Mouse (Mus musculus) megakaryocyte progenitor cell, adult 5-6 weeks (primary cell): ENCODE measurements around the gene Bicral. TPM values are rescaled to one million over a fixed set of nuclear protein-coding genes. Genes with fewer than 3 reads are reported as not detected.
A peak's percentile ranks its signal among the peaks of the same experiment; 100 is the strongest.

Experiments
- ATAC-seq: replicated peaks from 2 replicates; pipeline ENCODE4 v1.8.0; 2016; ENCODE audit warnings: mild to moderate bottlenecking, moderate TSS enrichment, inconsistent platforms; ENCODE audit not compliant: poor library complexity
- total RNA-seq, 2 experiments: library from RNA; stranded (forward) in 1 of 2; stranded (reverse) in 1 of 2; fragments of 157-497, 149-512 nt in 1 of 2; fragments of 200-1000 nt in 1 of 2; gene quantifications; 2 replicates each; pipeline versions ENCODE4 v1.2.3 to v1.2.4; 2015 to 2017

Bicral gene
- total RNA-seq, 2 experiments from 2014 or later = 20.3 to 26.1 TPM

DNA sequence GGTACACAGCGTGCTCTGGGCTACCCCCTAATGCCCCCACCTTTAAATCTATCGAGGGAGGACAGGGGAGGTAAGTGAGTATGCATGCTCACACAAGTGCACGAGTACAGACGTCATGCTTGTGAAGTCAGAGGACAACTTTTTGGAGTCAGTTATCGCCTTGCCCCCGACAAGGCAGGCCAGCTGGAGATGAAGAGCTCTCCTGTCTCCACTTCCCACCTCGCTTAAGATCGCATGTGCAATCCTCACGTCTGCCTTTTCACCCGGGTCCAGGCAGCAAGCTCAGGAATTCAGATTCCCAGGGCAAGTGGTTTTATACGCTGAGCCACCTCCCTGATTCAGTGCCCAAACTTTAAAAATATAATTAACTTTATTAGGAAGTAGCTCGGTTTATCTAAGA, 13.0 kb downstream of the Bicral start:
- no peak for ATAC-seq

DNA sequence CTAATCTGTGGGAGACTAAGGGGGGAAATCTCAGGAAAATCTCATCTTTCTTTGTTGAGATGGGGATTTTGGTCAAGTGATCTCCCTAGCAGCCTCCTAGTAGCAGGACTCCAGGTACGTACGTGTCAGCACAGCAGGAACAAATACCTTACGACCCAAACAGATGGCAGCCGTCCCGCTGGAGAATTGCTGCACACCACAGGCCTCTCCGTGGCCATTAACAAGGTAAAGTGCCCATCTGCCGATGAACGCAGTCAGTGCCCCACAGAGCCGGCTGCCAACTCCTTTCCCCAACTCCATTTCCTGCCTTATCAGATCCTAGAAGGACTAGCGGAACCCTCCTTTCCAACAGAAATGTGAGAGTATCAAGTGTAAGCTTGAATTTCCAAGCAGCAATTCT, 13.5 kb downstream of the Bicral start:
- ATAC-seq = no peak

DNA sequence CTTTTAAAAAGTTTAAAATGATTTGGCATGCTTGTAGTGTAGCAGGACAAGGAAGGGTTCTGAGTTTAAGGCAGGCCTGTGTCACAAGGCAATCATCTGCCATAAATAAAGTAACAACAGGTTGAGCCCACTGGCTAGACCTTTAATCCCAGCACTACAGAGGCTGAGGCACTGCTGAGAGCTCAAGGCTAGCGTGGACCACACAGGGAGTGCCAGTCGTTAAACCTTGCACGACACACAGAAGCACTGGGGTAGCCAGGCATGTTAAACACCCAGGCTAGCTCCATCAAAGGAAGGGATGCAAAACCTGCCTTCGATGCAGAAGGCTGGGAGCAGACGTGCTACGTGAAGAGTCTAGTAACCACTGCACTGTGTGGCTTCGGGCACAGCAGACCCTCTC, 14.6 kb downstream of the Bicral start:
- ATAC-seq = no peak

DNA sequence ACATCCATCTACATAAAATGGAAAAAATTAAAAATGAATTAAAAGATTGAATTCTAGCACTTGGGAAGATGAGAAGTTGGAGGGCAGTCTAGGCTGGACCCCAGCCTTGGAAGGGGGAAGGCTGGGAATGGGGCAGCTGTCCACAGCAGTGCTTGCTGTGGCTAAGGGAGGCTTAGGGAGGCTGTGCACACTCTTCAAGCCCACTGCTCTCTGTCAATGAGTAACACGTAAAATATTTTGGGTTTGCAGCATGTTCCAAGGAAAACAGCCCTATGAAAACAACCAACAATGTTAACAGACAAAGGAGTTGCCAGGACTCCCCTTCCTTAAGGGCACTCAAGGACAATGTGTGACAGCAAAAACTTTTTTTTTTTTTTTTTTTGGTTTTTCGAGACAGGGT, 15.3 kb downstream of the Bicral start:
- ATAC-seq = no peak

DNA sequence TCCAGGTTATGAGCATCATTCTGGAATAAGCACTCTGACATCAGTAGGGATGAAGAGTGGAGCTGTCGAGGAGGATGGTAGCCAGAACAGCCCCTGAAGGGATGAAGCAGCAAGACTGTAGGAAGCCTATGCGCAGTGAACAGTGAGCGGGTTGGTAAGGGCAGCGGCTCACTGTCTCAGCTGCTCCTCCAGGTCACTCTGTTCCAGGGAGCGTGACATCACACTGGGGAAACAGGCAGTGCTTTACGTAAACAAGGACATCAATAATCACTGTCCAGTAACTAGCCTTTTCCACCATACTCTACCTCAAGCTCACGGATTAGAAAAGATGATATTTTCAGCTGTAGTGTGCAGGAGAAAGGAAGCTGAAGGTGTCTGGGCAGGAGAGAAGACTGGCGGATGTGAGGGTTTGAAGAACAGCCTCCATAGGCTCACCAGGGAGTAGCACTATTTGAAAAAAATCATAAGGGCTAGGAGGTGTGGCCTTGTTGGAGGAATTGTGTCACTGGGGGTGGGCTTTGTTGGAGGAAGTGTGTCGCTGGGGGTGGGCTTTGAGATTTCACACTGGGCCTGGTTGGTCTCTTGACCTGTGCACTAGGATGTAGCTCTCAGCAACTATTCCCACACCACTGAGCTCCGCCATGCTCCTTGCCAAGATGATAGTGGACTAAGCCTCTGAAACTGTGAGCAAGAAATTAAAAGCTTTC, 17.8 kb downstream of the Bicral start:
- no peak for ATAC-seq

DNA sequence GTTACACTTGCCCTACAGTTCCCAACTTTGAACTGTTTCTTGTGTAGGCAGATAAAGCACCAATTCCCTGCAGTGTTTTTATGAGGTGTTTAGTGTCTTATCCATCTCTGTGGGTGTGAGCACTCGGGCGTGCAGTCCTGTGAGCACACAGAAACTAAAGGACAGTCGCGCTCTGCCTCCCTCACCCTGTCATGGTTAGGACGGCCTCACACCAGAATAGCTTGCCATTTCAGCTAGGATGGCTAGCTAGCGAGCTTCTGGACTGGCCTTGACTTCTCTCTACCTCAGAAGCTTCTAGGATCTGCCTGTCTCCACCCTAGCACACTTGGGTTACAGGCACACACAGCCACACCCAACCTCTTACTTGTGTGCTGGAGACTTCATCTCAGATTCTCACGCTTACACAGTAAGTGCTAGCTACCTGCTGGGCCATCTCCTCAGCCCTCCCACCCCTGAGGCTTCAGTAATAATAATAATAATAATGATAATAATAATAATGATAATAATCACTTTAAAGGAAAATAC, 19.8 kb downstream of the Bicral start:
- ATAC-seq = peak; percentile 23; the same call in 1 of the 2 replicates

DNA sequence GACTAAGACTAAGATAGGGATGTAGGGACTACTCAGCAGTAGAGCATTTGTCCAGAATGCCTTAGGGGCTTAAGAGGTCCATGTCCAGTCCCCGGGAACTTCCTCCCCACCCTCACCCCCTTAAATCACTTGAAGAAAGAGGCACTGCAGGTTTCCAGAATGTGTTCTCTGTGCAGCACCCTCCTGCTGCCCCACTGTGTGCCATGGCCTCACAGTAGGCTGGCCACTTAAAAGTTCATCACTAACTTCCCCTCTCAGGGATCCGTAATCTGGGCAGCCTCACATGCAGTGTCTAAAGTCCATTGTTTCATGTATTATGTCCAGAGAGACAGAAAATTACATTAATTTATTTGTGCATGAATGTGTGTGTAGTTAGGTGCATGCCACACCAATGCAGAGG, 20.4 kb downstream of the Bicral start:
- ATAC-seq = no peak

DNA sequence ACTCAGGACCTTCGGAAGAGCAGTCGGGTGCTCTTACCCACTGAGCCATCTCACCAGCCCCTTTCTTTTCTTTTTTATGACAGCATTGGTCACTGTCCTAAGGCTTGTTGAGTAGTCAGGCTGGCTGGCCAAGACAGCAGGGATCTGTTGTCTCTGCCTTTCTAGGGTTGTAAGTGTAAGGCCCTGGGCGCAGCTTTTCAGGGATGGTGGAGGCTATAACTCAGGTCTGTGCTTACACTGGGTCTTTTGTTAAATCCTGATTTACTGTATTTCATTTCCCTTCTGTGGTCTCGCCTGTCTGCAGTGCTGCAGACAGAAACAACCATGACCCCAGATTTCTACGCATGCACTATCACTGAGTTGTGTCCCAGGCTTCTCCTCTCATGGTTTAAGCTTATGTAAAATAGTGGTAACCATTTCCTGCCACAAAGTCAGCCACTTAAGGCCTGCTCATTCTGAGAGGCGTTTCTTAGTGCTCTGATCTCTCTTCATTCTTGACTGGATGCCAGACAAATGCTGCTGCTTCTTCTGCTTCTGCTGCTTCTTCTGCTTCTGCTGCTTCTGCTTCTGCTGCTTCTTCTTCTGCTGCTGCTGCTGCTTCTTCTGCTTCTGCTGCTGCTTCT, 23.1 kb downstream of the Bicral start:
- peak; percentile 56 for ATAC-seq

DNA sequence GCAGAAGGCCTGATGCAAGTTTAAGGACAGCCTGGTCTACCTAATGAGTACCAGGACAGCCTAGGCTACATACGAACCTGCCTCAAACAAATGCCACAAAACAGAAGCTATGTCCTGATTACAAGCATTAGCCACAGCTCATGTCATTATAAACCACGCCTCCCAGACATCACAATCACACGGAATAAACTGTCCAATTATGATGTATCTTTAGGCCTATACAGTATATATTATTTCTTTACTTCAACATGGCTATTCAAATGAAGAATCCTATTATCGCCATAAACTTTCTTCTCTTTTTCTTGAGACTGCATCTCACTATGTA, 25.3 kb downstream of the Bicral start:
- peak; percentile 55 for ATAC-seq

DNA sequence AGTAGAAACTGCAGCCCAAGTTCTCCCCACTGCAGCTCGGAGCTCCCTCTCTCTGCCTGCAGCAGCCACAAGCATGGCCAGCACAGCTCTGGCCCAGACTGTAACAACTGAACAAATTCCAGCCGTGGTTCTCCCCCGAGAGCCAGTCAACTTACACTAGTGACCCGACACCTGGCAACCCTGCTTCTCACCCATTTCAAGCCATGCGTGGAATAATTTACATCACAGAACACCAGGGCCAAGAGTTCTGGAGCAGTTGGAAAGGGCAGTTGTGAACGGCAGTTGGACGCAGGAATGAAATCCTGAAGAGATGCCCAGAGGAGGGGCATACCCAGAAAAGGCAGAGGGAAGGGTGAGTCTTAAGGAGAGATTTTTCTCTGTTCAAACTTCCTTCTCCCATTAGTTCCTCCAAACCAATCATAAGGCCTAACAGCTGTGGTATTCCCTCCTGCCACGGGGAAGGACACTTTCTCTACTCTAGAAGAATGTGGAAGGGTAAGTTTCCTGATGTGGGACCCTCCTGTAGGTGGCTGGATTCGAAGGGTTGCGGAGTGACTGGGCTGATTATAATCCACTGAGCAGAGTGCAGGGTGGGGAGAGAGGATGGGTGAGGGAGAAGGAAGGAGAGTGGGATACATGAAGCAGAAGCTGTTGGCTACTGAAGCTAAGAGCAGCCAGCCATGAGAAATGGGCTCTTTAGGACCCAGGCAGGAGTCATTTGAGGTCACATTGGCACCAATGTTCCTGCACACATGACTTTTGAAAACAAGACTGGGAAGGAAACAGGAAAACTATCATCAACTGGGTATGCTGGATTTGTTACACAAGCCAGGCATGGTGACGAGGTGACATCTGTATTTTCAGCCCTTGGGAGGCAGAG, 25.9 kb downstream of the Bicral start:
- no peak for ATAC-seq

DNA sequence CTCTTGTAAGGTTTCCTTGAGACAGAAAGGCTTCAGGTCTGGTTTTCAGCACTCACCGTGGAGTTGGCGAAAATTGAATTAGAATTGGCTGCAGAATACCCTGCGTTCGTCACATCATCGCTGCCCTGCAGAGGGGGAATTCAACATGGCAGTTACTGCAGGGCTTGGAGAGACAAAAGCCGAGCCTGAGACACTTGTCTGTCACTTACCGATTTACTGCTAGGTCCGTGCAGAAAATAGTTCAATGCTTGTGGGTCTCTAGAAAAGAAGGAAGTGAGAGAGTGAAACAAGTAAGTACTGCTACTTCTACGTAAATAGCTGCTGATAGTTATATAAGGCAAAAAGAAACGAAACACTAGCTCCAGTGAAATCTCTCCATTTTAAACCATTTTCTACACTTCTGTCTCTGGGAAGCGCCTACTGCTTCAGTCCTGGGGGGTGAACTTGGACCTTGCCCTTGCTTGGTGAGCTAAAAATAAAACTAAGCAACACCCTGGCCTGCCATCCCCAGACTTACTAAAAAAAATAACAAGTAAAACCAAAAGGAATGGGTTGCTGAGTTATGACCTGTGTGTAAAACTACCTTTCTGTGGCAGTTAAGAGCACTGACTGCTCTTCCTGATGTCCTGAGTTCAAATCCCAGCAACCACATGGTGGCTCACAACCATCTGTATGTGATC, 28.3 kb downstream of the Bicral start:
- ATAC-seq = peak; percentile 40; the same call in 1 of the 2 replicates

DNA sequence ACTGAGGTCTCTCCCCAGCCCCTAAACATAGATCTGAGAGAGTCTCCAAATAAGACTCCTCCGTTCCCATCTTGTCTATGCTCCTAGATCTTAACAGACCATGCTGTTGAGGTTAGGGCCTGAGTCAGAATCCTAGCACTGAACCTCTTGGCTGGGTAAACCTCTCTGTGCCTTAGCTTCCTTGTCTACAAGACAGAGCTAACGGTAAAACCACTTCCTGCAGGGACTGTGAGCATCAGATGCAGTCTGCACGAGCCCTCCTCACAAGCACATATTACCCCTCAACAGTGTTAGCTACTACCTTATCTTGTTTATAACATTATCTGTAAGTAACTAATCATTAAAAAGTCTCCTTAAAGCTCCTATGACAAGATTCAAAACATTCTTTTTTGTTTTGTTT, 29.3 kb downstream of the Bicral start:
- peak; percentile 73 for ATAC-seq

DNA sequence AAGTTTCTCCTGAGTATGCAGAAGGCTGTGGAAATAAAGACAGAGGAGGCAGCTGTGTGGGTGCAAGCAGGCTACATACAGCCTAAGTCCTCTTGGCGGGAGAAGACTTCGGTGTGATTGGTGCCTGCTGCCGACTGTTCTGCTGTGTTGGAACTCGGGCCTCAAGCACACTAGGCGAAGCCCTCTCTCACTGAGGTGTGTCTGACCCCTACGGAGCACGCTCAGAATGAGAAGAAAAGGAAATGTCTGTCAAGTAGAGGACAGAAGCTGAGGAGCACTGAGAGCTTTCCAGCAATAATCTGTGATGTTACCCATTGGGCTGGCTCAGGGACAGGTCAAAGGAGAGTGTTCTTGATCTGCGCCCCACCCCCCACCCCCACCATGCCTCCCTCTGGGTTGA, 35.2 kb downstream of the Bicral start:
- ATAC-seq = no peak

DNA sequence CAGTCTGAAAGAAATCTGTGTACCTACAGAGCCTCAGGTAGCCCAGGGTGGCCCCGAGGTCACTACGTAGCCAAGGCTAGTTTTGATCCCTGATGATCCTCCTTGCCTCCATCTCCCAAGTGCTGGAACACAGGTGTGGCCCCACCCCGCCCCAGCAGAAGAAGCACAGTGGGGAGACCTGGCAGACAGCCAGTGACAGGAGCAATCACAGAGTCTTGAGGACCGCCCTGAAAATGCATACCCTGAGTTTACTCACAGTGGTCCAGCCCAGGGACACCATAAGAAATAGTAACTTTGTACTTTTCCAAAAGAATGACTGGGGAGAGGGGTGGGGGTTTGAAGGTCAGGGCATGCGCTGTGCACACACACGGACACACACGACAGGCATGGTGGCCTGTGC, 37.7 kb downstream of the Bicral start:
- ATAC-seq = no peak

DNA sequence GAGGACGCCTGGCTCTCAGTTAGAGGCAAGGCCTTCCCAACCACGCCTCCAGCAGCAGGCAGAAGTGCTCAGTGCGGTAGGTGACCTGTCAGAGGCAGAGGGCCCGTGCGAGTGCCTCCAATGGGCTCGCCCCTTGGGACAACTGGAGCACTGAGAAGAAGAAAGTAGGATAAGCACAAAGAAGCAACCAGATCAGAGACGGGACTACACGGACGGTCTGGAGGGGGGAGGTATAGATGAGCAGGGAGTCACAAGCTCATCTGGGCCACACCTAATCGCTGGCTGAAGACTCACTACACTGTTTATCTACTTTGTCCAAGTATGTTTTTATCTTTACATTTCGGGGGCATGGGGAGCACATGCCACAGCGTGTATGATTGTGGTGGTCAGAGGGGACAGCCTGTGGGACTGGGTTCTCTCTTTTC, 40.5 kb downstream of the Bicral start:
- peak; percentile 92 for ATAC-seq

DNA sequence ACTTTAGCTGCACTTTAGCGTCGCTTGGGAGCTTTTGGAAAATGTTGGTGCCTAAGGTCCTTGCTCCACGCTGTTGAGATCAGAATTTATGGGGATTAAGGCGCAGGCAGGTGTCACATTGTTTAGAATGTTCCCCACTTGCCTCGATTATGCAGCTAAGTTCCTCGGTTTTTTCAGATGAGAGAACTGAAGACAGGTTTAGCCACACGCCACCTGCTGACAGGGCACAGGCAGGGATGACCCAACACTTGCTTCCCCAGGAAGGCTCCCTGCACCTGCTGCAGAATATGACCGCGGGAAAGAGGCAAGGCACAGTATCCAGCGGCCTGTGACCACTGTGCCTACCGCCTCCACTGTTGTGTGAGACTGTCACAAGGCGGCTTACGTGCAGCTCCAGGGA, 42.0 kb downstream of the Bicral start:
- ATAC-seq = no peak

DNA sequence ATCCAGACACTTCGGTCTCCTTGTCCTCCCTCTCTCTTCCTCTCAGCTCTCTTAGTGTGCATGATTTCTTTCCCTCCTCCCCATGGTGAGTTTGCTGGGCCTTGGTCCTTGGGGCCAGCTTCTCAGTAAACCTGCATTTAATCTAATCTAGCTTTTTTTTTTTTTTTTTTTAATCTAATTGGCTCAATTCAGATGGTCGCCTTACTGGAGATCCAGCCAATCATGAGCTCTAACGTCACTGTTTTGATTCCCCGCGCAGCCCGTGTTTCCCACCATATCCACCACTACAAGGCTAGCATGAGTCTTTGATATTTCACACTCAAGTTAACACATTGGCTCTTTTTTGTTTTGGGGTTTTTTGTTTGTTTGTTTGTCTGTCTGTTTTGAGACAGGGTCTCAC, 43.8 kb downstream of the Bicral start:
- ATAC-seq = no peak

DNA sequence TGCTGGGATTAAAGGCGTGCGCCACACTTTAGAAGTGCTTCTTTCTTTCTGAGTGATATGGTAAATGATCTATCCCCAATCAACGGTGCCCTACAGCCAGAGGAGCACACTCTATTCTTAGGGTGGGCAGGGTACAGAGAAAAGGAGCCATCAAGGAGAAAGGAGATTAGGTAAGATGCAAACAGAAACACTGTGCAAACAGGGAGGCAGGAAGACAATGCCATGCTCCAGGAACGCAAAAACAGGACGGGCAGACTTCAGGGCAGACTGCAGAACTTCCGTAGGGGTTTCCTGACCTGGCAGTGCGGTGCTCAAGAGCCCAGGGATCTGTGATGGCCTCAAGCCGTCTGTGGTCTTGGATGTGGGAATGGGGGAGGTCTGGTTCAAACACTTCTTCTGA, 44.6 kb downstream of the Bicral start:
- ATAC-seq = no peak

DNA sequence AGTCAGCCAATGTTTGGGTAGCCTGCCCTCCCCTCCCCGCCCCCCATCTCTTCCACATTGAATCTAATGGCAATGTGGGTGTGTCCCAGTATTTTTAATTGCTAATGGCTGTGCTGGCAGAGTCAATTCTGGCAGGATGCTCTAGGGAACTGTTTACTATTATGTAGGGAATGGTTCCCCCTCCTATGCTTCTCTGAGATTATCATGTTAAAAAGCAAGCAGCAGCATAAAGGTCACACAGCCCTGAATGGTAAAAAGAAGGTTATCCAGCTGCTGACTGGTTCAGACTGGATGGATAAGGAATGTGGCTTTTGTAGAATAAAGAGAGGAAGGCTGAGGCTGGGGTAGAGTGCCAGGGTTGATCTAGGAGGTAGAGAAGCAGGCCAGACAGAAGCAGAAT, 45.8 kb downstream of the Bicral start:
- ATAC-seq = no peak

DNA sequence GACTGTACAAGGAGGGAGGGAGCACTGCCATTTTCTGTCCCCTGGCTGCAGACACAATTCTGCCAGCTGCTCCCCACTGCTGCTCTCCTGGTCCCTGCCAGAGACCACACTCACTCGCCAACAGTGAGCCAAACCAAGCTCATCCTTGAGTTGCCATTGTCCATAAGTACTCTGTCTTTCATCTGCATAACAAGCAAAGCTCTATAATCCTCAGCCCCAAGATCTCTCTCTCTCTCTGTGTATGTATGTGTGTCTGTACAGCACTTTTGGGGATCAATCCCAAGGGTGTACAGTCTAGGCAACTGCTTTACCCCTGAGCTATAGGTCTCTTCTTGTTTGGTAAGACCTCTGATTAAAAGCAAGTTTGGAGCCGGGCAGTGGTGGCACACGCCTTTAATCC, 47.6 kb downstream of the Bicral start:
- ATAC-seq = no peak

DNA sequence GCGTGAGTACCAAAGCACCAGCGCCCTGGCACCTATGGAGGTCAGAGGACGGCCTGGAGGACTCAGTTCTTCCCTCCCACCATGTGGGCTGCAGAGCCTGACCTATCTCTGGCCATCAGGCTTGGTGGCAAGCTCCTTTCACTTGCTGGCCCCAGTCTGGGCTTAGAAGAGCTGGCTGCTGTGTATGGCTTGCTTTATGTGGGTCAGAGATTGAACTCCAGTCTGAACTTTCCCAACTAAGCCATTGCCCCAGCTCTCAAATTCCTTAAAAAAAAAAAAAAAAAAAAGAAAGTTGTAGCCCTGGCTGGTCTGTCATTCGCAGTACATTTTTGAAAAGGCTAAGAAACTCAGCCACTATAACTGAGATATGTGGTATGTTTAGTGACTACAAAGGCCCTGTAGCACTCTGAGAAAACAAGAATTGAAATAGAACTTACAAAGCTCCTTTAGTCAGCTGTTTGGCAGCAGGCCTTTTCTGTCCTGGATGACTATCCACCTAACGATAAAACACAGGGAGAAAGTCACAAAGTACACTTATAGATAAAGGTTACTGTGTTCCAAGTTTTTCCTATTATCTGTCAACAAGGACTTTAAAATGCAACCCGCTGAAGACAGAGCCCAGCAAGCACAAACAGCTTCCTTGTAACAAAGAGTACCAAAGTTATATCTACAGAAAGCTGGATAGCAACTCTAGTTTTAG, 49.0 kb downstream of the Bicral start:
- no peak for ATAC-seq
